Mouse (Mus musculus): ENCODE measurements around the gene Ptprd. TPM values are rescaled to one million over a fixed set of nuclear protein-coding genes. Genes with fewer than 3 reads are reported as not detected.

Gene Ptprd
- polyA plus RNA-seq, 1 experiment from 2014 or later, result 13.9 TPM

- no peak for ATAC-seq (ENCODE audit: insufficient read depth, low FRiP score, low read depth)
- 82% methylated on average over 5 of the region's 5 CpGs for WGBS
- H3K27me3 ChIP-seq (replicated peaks), result no peaks in the 10 kb centered on the region
- H3K36me3 ChIP-seq, result no peaks in the 10 kb centered on the region
- no peak overlapping the region for H3K4me3 ChIP-seq (replicated peaks)
- H3K4me1 ChIP-seq, result no peaks in the 10 kb centered on the region
- H3K27ac ChIP-seq, result no peak overlapping the region
- H3K9me3 ChIP-seq, result no peaks in the 10 kb centered on the region
- no peak overlapping the region for H3K4me2 ChIP-seq
- H3K9ac ChIP-seq, result no peak overlapping the region
Observed at GRCm38 (mm10) chr4:76385818-76386217, 1825.9 kb downstream of the Ptprd start.

GRCm38 (mm10) chr4:76380312-76380917 is 1831.3 kb downstream of the Ptprd start:
- H3K27ac ChIP-seq, result no peak overlapping the region
- 80% methylated on average over 6 of the region's 6 CpGs for WGBS
- H3K4me2 ChIP-seq, result no peak overlapping the region
- no peak for ATAC-seq (ENCODE audit: insufficient read depth, low FRiP score, low read depth)
- H3K9ac ChIP-seq, result no peak overlapping the region
- H3K4me3 ChIP-seq (replicated peaks), result no peak overlapping the region
- H3K36me3 ChIP-seq, result no peaks in the 10 kb centered on the region
- no peaks in the 10 kb centered on the region for H3K4me1 ChIP-seq
- no peaks in the 10 kb centered on the region for H3K9me3 ChIP-seq
- no peaks in the 10 kb centered on the region for H3K27me3 ChIP-seq (replicated peaks)

- Histone ChIP-seq H3K36me3 (no peaks in the 10 kb centered on the region), H3K9me3 (no peaks in the 10 kb centered on the region), H3K4me1 (peaks cover 7% of the 10 kb centered on the region), H3K4me3 (replicated peaks) (no peak overlapping the region), H3K4me2 (peak overlapping the region; percentile 29), H3K27me3 (replicated peaks) (no peaks in the 10 kb centered on the region), H3K9ac (no peak overlapping the region), H3K27ac (peak overlapping the region; percentile 72; the same call in 1 of the 2 replicates)
- ATAC-seq (ENCODE audit: insufficient read depth, low FRiP score, low read depth), result peak; percentile 47; the same call in 1 of the 2 replicates
- 37% methylated on average over 4 of the region's 4 CpGs for WGBS
Observed at GRCm38 (mm10) chr4:76370041-76370880, 1841.5 kb downstream of the Ptprd start.

GRCm38 (mm10) chr4:76369101-76369500 is 1842.7 kb downstream of the Ptprd start:
- H3K36me3 ChIP-seq, result no peaks in the 10 kb centered on the region
- no peak for ATAC-seq (ENCODE audit: insufficient read depth, low FRiP score, low read depth)
- no peak overlapping the region for H3K4me3 ChIP-seq (replicated peaks)
- 35% methylated on average over 3 of the region's 3 CpGs for WGBS
- no peak overlapping the region for H3K4me2 ChIP-seq
- no peaks in the 10 kb centered on the region for H3K27me3 ChIP-seq (replicated peaks)
- H3K27ac ChIP-seq, result no peak overlapping the region
- peaks cover 7% of the 10 kb centered on the region for H3K4me1 ChIP-seq
- H3K9ac ChIP-seq, result no peak overlapping the region
- H3K9me3 ChIP-seq, result no peaks in the 10 kb centered on the region

GRCm38 (mm10) chr4:76368291-76368690 is 1843.5 kb downstream of the Ptprd start:
- Histone ChIP-seq H3K4me2 (no peak overlapping the region), H3K9ac (no peak overlapping the region), H3K27ac (no peak overlapping the region), H3K4me1 (peaks cover 7% of the 10 kb centered on the region), H3K36me3 (no peaks in the 10 kb centered on the region), H3K9me3 (no peaks in the 10 kb centered on the region), H3K4me3 (replicated peaks) (no peak overlapping the region), H3K27me3 (replicated peaks) (no peaks in the 10 kb centered on the region)
- WGBS, result 87% methylated on average over 2 of the region's 2 CpGs
- ATAC-seq (ENCODE audit: insufficient read depth, low FRiP score, low read depth), result no peak

- Histone ChIP-seq H3K4me1 (peaks cover 7% of the 10 kb centered on the region), H3K36me3 (no peaks in the 10 kb centered on the region), H3K9ac (no peak overlapping the region), H3K4me3 (replicated peaks) (no peak overlapping the region), H3K4me2 (no peak overlapping the region), H3K27ac (no peak overlapping the region), H3K27me3 (replicated peaks) (no peaks in the 10 kb centered on the region), H3K9me3 (no peaks in the 10 kb centered on the region)
- ATAC-seq (ENCODE audit: insufficient read depth, low FRiP score, low read depth), result no peak
- 74% methylated on average over 3 of the region's 3 CpGs for WGBS
Observed at GRCm38 (mm10) chr4:76367285-76367684, 1844.5 kb downstream of the Ptprd start.

GRCm38 (mm10) chr4:76365871-76366270 is 1845.9 kb downstream of the Ptprd start:
- peak; percentile 27; the same call in 1 of the 2 replicates for ATAC-seq (ENCODE audit: insufficient read depth, low FRiP score, low read depth)
- Histone ChIP-seq H3K9ac (no peak overlapping the region), H3K9me3 (no peaks in the 10 kb centered on the region), H3K4me2 (no peak overlapping the region), H3K4me3 (replicated peaks) (no peak overlapping the region), H3K27me3 (replicated peaks) (no peaks in the 10 kb centered on the region), H3K27ac (no peak overlapping the region), H3K4me1 (peaks cover 7% of the 10 kb centered on the region), H3K36me3 (no peaks in the 10 kb centered on the region)
- 44% methylated on average over 4 of the region's 4 CpGs for WGBS

- no peak for ATAC-seq (ENCODE audit: insufficient read depth, low FRiP score, low read depth)
- H3K4me1 ChIP-seq, result peaks cover 2% of the 10 kb centered on the region; the same call in 1 of the 2 replicates
- H3K9me3 ChIP-seq, result no peaks in the 10 kb centered on the region
- whole genome bisulfite sequencing, result 35% methylated on average over 1 of the region's 1 CpGs
- no peaks in the 10 kb centered on the region for H3K36me3 ChIP-seq
- H3K9ac ChIP-seq, result no peak overlapping the region
- H3K4me2 ChIP-seq, result no peak overlapping the region
- H3K4me3 ChIP-seq (replicated peaks), result no peak overlapping the region
- H3K27me3 ChIP-seq (replicated peaks), result no peaks in the 10 kb centered on the region
- no peak overlapping the region for H3K27ac ChIP-seq
Observed at GRCm38 (mm10) chr4:76361546-76361945, 1850.2 kb downstream of the Ptprd start.

- Histone ChIP-seq H3K9me3 (no peaks in the 10 kb centered on the region), H3K4me3 (replicated peaks) (no peak overlapping the region), H3K36me3 (no peaks in the 10 kb centered on the region), H3K9ac (no peak overlapping the region), H3K27me3 (replicated peaks) (no peaks in the 10 kb centered on the region), H3K4me2 (no peak overlapping the region), H3K27ac (no peak overlapping the region), H3K4me1 (peaks cover 4% of the 10 kb centered on the region; the same call in 1 of the 2 replicates)
- ATAC-seq (ENCODE audit: insufficient read depth, low FRiP score, low read depth), result no peak
- WGBS, result 84% methylated on average over 2 of the region's 2 CpGs
Observed at GRCm38 (mm10) chr4:76354167-76354566, 1857.6 kb downstream of the Ptprd start.

- H3K36me3 ChIP-seq, result no peaks in the 10 kb centered on the region
- no peak overlapping the region for H3K4me3 ChIP-seq (replicated peaks)
- H3K9ac ChIP-seq, result no peak overlapping the region
- no peaks in the 10 kb centered on the region for H3K27me3 ChIP-seq (replicated peaks)
- no peak for ATAC-seq (ENCODE audit: insufficient read depth, low FRiP score, low read depth)
- H3K4me1 ChIP-seq, result peaks cover 4% of the 10 kb centered on the region; the same call in 1 of the 2 replicates
- 32% methylated on average over 1 of the region's 1 CpGs for WGBS
- no peak overlapping the region for H3K27ac ChIP-seq
- H3K4me2 ChIP-seq, result no peak overlapping the region
- H3K9me3 ChIP-seq, result no peaks in the 10 kb centered on the region
Observed at GRCm38 (mm10) chr4:76352468-76352867, 1859.3 kb downstream of the Ptprd start.

- H3K27ac ChIP-seq, result no peak overlapping the region
- H3K4me3 ChIP-seq (replicated peaks), result no peak overlapping the region
- no peaks in the 10 kb centered on the region for H3K9me3 ChIP-seq
- peak; percentile 66; the same call in 1 of the 2 replicates for ATAC-seq (ENCODE audit: insufficient read depth, low FRiP score, low read depth)
- 47% methylated on average over 8 of the region's 8 CpGs for WGBS
- no peak overlapping the region for H3K4me2 ChIP-seq
- no peaks in the 10 kb centered on the region for H3K27me3 ChIP-seq (replicated peaks)
- no peak overlapping the region for H3K9ac ChIP-seq
- H3K4me1 ChIP-seq, result peaks cover 4% of the 10 kb centered on the region; the same call in 1 of the 2 replicates
- no peaks in the 10 kb centered on the region for H3K36me3 ChIP-seq
Observed at GRCm38 (mm10) chr4:76351201-76351979, 1860.4 kb downstream of the Ptprd start.

Data from stomach, embryonic 15.5 days (tissue).